Comparison of ENCODE assay signal across 8 mouse cellular contexts in the genomic region with DNA sequence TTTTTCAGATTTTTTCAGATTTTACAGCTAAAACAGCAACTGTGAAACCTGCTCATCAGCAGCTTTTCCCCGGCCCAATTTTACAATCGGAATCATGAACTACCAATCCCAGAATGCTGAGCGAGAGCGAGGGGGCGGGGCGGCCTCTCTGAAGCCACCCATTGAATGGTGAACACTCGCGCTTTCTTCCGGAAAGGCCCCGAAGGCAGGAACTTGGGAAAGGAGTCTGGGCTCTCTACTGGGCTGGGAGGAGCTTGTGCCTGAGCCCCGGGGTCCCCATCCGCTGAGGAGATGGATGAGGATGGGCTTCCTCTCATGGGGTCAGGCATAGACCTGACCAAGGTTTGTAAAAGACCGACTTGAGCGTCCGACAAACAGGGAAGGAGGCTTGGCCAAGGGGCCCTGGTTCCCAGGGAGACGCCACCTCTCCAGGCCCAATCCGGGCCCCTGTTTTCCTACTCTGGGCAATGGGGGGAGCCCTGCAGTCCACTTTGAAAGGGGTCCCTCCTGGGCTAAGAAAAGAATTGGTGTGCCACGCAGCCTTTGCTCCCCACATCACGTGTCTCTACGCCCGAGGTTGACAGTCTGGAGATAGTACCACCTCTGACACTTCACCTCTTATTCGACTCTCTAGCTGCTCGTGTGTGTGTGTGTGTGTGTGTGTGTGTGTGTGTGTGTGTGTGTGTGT. TPM values are rescaled to one million over a fixed set of nuclear protein-coding genes. Genes with fewer than 3 reads are reported as not detected.
A peak's percentile ranks its signal among the peaks of the same experiment; 100 is the strongest.
DNase-seq lines count a peak whose midpoint lies in the region; ATAC-seq lines count a peak whose summit lies in the region.

A gene (plus strand): TSS at position 143 of the 688 bp plus-strand sequence.

- peak within 1 kb of the TSS; percentile 60 for H3K4me3 ChIP-seq in hindbrain, embryonic 12.5 days

- peak within 1 kb of the TSS; percentile 81 for H3K9ac ChIP-seq in hindbrain, embryonic 12.5 days

- peak; percentile 97 for DNase-seq in NIH3T3 (ENCODE audit: low read depth)
- peak; percentile 96 to 97 for DNase-seq in cerebellum, postnatal 10 days
- peak; percentile 91 to 92 for DNase-seq in frontal cortex, postnatal 10 days (ENCODE audit: low spot score in 2 of 2)
- DNase-seq in layer of hippocampus, postnatal 14 days (ENCODE audit: low spot score in 2 of 2), result peak; percentile 90 to 96
- peak; percentile 91 for DNase-seq in lung, postnatal 14 days
- peak; percentile 65 for DNase-seq in retina, adult 2 months (ENCODE audit: low read depth, low spot score)
- peak; percentile 89 to 91 for DNase-seq in thymus, postnatal 36 days

- ATAC-seq in hindbrain, embryonic 12.5 days (ENCODE audit: low FRiP score), result peak; percentile 99

- no peaks in the 10 kb centered on the region for H3K9me3 ChIP-seq in hindbrain, embryonic 12.5 days (replicated peaks)

- H3K36me3 ChIP-seq in hindbrain, embryonic 12.5 days, result 0 out of 2 replicates have a peak, but pooled peaks cover 6% of the 10 kb centered on the region

- WGBS in hindbrain, embryonic 12.5 days, result 2% methylated on average over 23 of the region's 23 CpGs

- H3K4me1 ChIP-seq in hindbrain, embryonic 12.5 days, result peaks cover 5% of the 10 kb centered on the region

- peak within 1 kb of the TSS; percentile 85 for H3K27ac ChIP-seq in hindbrain, embryonic 12.5 days

- peak within 1 kb of the TSS; percentile 69 for H3K4me2 ChIP-seq in hindbrain, embryonic 12.5 days (replicated peaks)

- no peaks in the 10 kb centered on the region for H3K27me3 ChIP-seq in hindbrain, embryonic 12.5 days

RNA-seq across cellular contexts. Expression of the gene that starts here (rescaled TPM):
- polyA plus RNA-seq in hindbrain, embryonic 12.5 days (2016; fragmentation: Nextera tagmentation; extraction: Ambion mirVana), result 43.3 and 45.8 TPM in 2 replicates
- 10 to 100 TPM; 23.4 to 27.4 TPM for total RNA-seq in layer of hippocampus, postnatal 14 days (2021)

Comparison
In these comparisons a context has a peak if more than half of its experiments do, and no peak if none do; other contexts are left out.
1. Peak in every context shown above with its lines: DNase-seq, ATAC-seq, H3K4me3 ChIP-seq and H3K27ac ChIP-seq.